Mouse (Mus musculus) heart, postnatal 0 days (tissue): ENCODE measurements around the gene Gpatch4.

ENCODE experiments used
- CTCF ChIP-seq: IDR thresholded peaks from 2 replicates; pipeline ENCODE4 v1.5.1; 2016; ENCODE audit warnings: antibody characterized with exemption, control low read depth, low read depth
- EP300 ChIP-seq: IDR thresholded peaks from 2 replicates; pipeline ENCODE4 v1.6.1; 2016; ENCODE audit warnings: antibody characterized with exemption, low read depth

- TF ChIP-seq CTCF (no peak), EP300 (no peak)
Measured at GRCm38 (mm10) chr3:88042661-88043421, at the start of gene Gpatch4.
